Mouse (Mus musculus): ENCODE measurements around the gene C1qtnf5.

DNA sequence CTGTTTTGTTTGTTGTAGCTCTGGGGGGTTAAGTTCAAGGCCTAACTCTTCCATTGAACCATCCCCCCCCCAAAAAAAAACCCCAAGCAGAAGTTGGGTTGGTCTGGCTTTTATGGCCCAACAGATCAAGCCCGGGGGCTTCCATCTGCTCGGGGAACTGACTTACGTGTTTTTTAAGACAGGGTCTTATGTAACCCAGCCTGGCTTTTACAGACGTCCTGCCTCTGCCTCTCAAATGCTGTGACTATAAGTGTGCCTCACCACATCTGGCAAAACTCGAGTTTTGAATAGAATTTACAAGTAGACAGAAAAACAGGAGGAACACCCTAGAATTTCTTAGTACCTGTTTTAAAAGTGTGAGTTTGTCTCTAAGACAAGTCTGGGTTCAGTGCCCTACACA is 25.5 kb upstream of the C1qtnf5 start:
- TF ChIP-seq POLR2A (IDR thresholded peaks at IDR 0.05; ENCODE audit: low read depth, low read length) = no peak
- no peak for TF ChIP-seq CTCF (IDR thresholded peaks at IDR 0.05; ENCODE audit: borderline replicate concordance, insufficient read depth, low read length)
